Mouse (Mus musculus) mature B cell (primary cell): ENCODE data around the gene Fcho2.

Experiments used
- in situ Hi-C: fragments of 300-500 bp; cut with MboI; formaldehyde crosslinking; loops from 2 replicates; pipeline ENCODE4 v1.14.3; 2019

Fcho2 gene

DNA sequence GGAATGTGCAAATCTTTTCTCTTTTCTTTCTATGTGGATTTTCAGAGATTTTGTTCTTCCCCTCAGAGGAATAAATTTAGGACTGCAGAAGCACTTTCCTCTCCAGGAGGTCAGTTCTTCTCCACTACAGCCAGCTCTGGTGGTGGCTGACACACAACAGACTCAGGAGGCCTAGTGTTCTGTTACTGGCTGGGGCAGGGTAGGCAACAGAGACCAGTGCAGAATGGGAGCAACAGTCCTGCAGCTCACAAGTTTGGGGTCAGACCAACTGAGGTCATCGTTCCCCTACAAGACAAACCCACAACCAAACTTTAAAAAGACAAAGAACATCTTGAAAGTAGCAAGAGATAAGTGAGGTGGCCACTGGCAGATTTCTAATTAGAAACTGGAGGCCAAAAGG is 104.6 kb downstream of the Fcho2 start:
- in situ Hi-C loops, result no loop called here

DNA sequence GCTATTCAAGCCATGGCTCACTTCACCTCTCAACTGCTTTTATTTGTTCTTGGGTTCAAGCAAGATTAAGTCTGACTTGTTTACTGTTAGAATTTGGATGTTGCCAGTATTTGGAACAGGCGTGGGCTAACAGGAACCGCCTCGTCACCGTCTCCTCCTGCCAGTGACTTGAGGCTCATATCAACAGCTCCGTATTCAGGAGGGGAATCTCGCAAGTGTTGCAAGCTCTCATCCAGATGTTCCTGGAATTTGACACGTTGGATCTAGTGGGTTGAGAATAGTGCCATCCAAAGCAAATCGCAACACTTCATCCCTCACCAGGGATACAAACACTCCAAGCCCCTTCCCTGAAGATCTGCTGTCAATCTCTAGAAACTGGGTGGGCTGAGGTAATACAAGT is 105.0 kb downstream of the Fcho2 start:
- in situ Hi-C loops, result no loop called here

DNA sequence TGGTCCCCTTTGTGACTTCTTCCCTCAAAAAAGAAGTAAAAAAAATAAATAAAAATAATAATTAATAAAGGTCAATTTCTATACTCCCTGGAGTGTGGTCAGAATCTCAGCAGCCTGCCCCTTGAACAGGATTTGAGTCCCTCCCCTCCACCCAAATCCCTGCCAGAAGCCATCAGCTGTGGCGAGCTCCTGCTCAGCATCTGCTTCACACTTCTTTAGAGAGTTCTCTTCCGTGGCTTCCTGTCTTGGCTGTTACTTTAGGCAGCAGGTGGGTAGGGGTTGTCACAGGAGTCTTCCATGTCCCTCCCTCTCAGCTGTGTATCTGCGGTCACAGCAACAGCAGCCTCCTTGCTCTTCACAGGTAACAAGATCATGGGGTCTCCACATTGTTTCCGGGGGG is 109.7 kb downstream of the Fcho2 start:
- in situ Hi-C loops, result no loop called here

DNA sequence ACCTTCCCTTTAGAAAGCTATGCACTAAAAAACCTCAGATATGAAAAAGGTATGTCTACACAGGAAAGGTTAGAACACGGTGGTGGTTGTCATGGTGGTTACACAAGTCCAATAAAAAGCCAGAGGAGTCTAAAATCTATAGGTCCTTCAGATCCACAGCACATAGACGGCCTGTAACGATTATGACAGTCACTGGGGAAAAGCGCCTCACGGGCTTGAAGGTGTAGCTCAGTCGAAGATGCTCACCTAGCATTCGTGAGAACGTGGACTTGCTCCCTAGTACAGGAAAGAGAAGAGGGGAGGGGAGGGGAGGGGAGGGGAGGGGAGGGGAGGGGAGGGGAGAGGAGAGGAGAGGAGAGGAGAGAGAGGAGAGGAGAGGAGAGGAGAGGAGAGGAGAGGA is 111.5 kb downstream of the Fcho2 start:
- in situ Hi-C loops, result no loop called here

DNA sequence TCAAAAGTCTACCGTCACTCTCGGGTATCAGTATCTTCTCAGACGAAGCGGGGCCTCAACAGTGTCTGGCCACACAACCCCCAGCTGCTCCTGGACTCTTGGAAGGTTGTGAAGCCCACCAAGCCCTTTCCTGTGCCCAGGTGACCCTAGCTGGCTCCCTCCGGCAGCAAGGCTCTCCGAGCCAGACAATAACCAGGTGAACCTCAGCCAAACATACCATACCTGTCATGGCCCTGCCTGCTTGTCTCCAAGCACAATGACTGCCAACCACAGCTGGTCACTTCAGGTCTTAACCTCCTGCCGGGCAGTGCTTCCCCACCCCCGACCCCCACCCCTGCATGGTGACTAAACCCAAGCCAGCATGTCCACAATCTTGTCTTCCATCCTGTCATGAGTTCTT is 112.9 kb downstream of the Fcho2 start:
- in situ Hi-C loops, result no loop called here

DNA sequence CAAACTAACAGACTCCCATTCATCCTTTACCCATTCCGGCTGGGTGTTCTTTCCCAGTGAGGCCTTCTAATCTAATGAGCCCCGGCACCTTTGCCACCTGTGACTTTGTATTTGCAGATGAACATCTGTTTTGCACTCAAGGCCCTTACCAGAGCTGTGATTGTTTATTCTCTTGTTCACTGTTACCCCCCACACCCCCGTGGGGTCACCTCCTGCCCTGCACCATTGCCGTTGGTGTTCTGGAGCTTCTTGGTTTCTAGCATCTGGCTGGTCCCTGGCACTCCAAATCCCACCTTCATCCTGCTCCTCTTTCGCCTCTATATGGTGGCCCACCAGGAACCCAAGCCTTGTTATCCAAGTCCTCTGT is 114.0 kb downstream of the Fcho2 start:
- in situ Hi-C loops, result no loop called here

DNA sequence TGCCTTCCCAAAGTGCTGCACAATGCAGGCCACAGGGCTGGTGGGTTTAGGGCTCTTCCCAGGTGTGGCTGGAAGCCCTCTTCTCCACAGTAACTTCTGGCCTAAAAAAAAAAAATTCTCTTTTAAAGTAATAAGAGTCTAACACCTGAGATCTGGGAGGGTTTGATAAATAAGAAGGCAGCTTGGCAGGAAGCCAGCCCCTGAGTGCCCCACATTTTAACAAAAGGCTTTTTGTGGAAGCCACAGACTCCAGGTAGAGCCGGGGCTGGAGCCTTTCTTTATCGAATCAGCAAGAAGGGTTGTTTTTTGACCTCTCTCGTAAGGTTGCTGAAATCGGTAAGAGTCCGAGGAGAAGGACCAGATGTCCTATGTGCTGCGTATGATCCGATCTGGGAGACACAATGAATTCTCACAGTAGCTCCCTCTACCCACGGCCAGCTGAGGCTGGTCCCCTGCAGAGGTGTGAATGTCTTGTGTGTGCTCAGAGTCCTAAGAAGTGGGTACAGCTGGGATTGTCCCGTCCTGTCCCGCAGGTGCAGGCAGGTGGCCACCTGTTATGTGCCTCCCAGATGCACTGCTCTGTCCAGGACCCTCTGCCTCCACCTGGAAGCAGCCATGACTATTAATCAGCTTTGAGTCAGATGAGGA is 114.5 kb downstream of the Fcho2 start:
- in situ Hi-C loops, result no loop called here

DNA sequence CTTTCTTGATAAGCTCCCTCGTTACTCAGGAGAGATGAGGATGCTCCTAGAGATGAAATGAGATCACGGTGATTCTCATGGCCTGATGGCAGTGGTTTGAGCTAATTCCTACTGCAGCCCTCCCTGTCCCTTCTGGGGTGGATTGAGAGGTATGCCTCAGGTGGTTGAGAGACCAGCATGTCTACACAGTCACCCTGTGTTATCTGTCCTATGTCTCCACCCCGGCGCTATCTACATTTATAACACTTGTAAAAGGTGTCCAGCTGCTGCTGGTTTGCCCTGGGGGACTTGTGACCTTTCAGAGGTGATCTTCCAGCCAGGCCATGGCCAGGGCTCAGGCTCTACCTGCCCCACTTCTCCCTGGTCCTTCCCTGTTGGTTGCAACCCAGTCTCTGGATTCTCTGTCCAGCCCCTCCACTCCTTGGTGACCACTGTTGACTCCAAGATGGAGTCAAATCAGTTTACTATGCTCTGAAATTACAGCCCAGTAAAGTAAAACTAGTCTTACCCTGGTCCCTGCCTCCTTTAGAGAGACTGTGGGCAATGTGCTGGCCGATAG is 115.2 kb downstream of the Fcho2 start:
- in situ Hi-C loops, result no loop called here

DNA sequence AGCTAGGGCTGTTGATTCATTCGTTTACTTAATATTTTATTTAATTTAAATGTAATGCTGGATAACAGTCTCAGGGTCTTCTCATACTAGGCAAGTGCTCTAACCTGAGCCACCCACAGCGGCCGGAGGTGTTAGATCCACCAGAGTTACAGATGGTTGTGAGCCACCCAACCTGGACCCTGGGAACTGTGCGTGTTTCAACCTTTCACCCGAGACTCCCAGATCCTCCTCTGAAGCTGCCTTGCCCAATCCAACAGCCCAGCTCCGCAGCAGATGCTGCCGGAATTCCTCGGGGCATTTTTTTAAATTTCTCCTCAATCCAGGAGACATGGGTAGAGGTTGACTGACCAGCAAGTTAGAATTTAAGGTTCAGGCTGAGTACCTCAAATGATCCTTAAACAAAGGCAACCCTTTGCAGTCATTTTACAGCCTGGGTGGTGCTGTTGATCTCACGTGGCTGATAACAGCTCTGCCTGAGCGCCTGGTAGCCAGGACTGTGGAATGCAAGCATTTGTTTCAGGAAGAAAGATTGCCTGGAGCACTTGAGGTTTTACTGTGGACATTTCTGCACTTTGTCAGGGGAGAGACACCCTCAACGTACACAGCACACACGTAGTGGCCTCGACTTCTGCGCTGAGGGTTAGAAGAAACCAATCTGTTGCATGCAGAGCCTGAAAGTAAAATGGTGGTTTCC is 116.1 kb downstream of the Fcho2 start:
- in situ Hi-C loops, result no loop called here

DNA sequence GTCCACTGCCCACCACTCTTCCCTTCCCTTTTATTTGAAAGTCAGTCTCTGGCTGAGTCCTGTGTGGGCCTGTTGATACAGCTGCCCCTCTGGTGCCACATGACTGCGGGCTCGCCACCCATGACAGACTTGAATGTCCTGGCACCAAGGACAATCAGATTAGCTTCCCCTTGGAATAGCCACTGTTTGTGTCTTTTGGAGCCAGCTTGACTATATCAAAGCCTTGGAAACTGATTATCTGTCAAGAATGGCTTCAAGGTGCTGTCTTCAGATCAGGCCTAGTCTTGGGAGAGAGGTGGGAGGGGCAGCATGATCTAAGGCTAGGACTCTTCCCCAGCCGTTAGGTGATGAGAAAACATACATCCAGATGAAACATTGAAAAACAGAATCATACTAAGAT is 118.5 kb downstream of the Fcho2 start:
- in situ Hi-C loops, result no loop called here

DNA sequence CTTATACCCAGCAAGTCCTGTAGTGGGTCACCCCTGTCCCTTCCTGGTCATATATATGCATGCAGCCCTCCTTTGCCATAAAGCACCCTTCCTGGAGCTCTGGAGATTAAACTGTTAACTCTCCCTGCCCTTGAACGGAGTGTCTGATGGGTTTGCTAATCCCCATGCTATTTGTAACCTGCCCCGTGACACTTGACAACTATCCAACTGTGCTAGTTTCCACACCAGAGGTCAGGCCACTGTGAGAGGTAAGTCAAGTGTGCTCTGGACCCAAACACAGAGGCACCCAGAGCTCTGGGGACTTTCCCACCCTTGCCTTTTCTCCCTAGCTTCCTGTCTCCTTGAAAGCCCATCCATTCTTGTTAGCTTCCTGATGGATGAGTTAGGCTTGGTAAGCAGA is 119.7 kb downstream of the Fcho2 start:
- in situ Hi-C loops, result no loop called here

DNA sequence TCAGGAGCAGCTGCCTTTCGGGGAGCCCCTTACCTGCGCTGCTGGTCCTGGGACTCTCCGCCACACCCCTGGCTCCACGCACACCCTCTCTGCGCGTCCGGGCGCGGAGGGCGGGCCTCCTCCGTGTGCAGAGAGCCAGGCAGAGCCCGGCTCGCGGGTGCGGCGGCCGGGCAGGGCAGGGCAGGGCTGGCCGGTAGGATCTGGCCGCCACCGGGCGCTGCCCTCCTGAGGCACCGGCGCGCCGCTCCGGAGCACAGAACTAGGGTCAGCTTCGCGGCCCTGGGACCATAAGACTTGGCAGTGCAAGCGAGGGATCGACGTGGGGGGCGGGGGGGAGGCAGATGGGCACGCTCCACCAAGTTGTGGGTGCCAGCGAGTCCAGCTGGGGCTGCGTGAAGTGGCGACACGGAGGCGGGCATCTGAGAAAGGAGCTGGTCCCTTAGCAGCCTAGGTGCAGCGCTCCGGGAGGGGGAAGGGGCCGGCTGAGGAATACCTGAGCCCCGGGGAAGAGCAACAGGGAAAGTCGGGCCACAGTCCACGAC is 120.4 kb downstream of the Fcho2 start, which contains the start of gene Tmem171:
Gene Tmem171, minus strand, starts transcription at position 62 of the 542 bp plus-strand sequence.
- in situ Hi-C loops, result no loop called here

DNA sequence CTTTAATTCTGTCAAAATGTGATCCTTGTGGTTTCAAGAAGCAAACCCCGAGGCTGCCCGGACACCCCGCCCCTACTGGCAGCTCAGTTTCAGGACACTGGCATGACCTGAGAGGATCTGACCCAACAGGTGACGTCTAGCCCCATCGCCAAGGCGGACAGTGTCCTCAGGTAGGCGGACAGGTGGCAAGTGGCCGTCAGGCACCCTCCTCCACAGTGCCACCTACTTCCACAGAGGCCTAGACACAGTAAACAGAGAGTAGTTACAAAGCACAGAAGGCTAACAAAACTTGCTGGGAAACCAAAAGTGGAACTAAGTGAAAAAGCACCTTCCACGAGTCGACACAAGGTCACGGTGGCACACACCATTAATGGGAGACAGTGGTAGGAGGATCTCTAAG is 121.9 kb downstream of the Fcho2 start:
- in situ Hi-C loops, result no loop called here

DNA sequence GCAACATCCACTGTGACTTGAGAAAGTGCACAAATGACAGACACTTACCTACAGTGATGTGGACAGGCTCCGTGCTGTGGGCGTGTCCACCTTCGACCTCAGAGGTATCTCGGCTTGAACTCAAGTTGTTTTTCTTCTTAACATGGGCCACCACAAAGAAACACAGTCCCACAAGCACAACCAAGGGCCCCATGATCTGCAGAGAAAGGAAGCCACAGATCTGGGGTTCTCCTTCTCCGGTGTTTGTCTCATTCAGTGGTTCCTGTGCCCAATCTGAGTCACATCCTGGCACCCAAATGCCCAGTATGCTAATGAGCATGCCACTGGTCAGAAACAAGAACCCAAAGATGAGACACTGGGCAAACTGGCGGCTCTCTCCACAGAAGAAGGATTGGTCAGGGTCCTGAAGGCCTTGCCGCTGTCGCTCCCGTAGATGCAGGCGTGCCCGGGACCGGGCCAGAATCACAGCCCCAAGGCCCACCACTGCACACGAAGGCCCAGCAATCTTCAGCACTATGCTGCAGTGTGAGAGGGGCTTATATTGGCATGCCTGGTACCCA is 123.2 kb downstream of the Fcho2 start:
- in situ Hi-C loops, result no loop called here

DNA sequence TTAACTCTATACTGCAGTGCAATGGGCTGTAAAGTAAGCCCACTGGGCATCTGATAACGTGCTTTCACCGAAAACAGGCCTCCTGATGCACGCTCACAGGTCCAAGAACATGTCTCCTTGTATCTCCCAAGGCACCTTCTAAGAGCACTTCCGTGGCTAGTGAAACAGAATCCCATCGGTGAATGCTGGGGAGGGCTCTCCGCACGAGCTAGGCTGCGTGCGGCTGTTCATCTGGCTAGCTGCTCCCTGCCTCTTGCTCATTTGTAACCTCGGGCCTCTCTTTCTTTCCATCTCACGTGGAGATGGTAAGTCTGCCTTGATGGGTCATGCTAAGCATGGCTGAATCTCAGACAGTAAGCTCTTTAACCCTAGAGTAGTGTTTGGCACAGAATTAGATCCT is 124.4 kb downstream of the Fcho2 start:
- in situ Hi-C loops, result no loop called here

DNA sequence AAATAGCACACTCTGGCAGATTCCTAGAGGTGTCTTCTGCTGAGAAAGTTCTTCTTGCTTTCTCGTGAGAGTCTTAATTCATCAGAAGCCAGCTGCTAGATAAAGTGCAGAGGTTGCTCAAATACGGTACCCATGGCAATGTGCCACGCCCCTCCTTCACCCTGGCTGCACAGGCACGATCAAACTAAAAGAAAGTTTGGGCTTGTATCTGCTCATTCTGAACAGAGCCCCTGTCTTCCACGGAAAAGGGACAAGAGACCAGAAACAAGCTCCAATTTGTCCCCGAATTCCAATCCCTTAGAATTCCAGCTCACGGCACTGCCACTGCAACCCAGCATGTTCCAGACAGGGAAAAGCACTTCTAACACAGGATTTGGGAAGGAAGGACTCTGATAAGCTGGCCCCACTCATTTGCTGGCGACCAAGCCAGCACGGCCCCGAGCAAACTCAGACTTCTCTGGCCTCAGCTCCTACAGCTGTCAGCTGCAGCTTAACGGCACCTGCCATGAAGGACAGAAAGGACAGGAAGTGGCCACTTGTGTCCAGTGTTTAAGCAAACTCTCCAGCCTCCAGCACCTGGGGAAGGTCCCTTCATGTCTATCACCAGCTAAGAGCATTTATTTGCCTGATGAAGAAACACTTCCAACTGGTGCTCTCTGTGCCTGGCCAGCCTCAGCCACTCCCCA is 125.5 kb downstream of the Fcho2 start:
- in situ Hi-C loops, result no loop called here

DNA sequence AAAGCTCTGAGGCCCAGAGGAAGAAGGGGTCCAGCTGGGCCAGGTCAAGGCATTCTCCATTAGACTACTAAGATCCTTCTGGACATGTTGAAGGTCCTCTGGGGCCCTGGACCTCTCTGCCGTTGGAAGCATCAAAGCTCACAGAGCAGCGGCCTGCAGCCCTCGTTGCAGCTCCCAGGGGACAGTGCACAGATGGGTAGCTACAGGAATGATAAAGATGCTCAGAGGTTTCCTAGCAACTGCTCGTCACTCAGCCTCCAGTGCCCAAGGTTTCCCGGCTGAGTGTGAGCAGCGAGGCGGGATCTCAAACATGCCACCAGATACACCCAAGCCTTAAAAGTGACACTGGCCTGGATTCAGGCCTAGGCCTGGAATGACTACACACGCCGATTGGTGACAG is 127.3 kb downstream of the Fcho2 start:
- in situ Hi-C loops, result no loop called here

DNA sequence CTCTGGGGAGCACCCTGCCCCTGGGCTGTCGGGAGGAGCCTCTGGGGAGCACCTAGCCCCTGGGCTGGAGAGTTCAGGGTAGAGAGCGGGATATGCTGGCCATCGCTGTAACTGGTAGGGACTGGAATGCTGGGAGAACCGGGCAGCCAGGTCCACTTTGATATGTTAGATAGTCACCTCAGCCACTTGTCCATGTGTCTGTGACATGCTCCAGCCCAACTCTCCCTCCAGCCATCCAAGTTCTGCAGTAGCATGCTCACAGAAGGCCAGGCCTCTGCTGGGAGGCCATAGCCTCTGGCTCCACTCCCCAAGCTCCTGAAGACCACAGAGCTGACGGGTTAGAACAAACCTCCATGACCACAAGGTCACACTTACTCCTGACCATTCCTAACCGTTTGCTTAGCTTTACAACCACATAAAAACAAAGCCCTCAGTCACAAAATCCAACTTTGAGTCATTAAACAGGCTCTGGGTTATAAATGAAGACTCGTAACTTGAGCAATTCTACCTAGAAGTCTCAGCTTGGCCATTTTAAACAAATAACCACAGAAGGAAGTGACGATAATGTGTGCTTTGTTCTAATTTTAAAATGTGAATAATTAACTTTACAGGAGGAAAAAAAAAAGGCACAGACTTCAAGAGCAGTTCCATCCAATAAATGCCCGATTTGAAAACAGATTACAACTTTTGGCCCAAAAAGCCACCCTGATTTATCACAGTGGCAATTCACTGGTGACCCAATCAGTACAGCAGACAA is 130.9 kb downstream of the Fcho2 start:
- in situ Hi-C loops, result no loop called here

DNA sequence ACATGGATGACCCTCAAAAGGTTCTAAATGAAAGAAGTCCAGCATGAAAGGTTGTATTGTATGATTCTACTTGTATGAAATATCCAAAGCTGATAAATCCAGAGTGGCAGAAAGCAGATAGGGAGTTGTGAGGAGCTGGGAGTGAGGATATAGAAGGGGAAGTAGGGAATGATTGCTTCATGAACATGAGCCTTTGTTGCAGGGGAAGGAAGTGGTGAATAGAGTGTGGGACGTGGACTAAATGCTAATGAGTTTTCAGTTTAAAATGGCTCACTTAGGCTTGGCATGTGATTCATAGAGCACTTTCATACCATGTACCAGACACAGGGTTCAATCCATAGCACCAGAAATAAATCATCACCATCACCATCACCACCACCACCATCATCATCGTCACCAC is 131.8 kb downstream of the Fcho2 start:
- in situ Hi-C loops, result no loop called here

DNA sequence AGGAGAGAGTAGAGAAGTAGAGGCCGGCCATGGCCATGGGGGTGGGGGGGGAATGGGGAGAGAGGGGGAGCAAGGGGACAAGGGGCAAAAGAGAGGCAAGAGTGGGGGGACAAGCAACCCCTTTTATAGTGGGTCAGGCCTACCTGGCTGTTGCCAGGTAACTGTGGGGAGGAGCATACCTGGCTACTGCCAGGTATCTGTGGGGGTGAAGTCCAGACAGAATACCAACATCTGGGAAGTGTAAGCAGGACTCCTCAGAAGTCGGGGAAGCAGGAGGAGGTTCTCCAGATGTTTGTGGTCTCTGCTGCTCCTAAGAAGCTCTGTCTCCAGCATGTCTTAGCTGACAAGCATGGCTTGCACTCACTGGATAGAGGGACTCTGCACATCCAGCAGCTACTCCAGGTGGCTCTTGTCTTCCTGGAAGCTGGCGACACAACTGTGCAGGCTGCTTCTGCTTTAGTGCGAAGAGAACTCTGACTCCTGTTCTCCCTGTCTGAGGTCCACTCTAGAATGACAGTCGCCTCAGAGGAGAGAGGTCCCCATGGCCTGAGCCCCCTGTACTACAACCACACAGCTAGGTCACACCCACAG is 134.7 kb downstream of the Fcho2 start:
- in situ Hi-C loops, result no loop called here

DNA sequence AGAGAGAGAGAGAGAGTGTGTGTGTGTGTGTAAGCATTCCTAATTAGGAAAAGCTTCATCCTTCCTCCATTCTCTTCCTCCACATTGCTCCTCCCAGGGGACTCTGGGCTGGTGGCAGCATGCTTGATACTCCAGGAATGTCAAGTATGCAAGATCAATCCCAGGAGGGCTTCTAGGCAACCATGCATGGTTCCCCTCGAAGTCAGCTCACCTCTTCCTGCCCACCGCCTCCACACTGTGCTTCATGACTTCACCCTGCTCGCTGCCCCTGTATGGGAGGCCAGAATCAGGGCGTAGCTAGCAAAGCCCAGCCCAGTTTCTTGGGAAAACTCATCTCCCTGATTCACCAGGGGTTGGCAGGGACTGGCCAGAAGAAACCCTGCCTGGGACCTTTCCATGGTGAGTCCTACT is 135.6 kb downstream of the Fcho2 start:
- in situ Hi-C loops, result no loop called here
